Comparison of ENCODE assay signal across 9 mouse cellular contexts in genomic region chr19:5139640-5140039, GRCm38 (mm10). TPM values are rescaled to one million over a fixed set of nuclear protein-coding genes. Genes with fewer than 3 reads are reported as not detected.
DNase-seq lines count a peak whose midpoint lies in the region; ATAC-seq and TF ChIP-seq lines count a peak whose summit lies in the region.
"Had no signal": no experiment of that assay in that cellular context is flagged by ENCODE, and none has a peak within 500 bp of the region (broad histone marks: within the 10 kb centered on the region; RNA-seq: fewer than 3 reads in every experiment).

No protein-coding gene starts in this region.

- TF ChIP-seq POLR2A in CH12.LX (IDR thresholded peaks at IDR 0.05; ENCODE audit: low read depth, low read length), result no peak

- H3K9ac ChIP-seq in CH12.LX (ENCODE audit: insufficient read depth, low read depth), result no peak overlapping the region
- no peak overlapping the region for H3K9ac ChIP-seq in lung, postnatal 0 days (replicated peaks; ENCODE audit: low read depth)
- H3K9ac ChIP-seq: heart, embryonic 15.5 days had no signal

- dilution Hi-C loops in CH12.LX (cut with MboI; ENCODE audit: extremely low pct_ligation_motif_present, extremely low pct_unique_long_range_greater_than_20kb, low sequenced_read_pairs), result no loop called here

- H3K9me3 ChIP-seq in CH12.LX (replicated peaks; ENCODE audit: low read length), result no peaks in the 10 kb centered on the region
- H3K9me3 ChIP-seq in lung, postnatal 0 days (ENCODE audit: low read length), result no peaks in the 10 kb centered on the region
- H3K9me3 ChIP-seq: heart, embryonic 15.5 days had no signal

- H3K36me3 ChIP-seq in CH12.LX (replicated peaks in 1 of 2; ENCODE audit: control insufficient read depth in 1 of 2, insufficient read depth in 1 of 2, low read length in 1 of 2), result peaks cover 49 to 57% of the 10 kb centered on the region in 2 experiments
- H3K36me3 ChIP-seq in lung, postnatal 0 days (ENCODE audit: insufficient read depth, low read length), result peaks cover 19% of the 10 kb centered on the region; the same call in 1 of the 2 replicates

- H3K4me3 ChIP-seq in CH12.LX (replicated peaks in 1 of 3; ENCODE audit: low read depth in 2 of 3, low read length in 2 of 3, poor library complexity in 1 of 3), result no peak overlapping the region
- H3K4me3 ChIP-seq in lung, postnatal 0 days (ENCODE audit: low read depth, low read length), result no peak overlapping the region
- H3K4me3 ChIP-seq: heart, embryonic 15.5 days had no signal

- no peak overlapping the region for H3K4me2 ChIP-seq in CH12.LX (ENCODE audit: insufficient read depth, low read depth, poor library complexity, severe bottlenecking)
- H3K4me2 ChIP-seq in lung, postnatal 0 days (replicated peaks; ENCODE audit: low read depth, low read length), result no peak overlapping the region
- H3K4me2 ChIP-seq: heart, embryonic 15.5 days had no signal

- WGBS in lung, postnatal 0 days, result 2% methylated on average over 2 of the region's 2 CpGs

- no peaks in the 10 kb centered on the region for H3K27me3 ChIP-seq in CH12.LX (replicated peaks)
- no peaks in the 10 kb centered on the region for H3K27me3 ChIP-seq in lung, postnatal 0 days (replicated peaks; ENCODE audit: insufficient read depth, low read length)
- H3K27me3 ChIP-seq: heart, embryonic 15.5 days had no signal

- peak; percentile 64 for DNase-seq in CD4-positive, CD25-positive, alpha-beta regulatory T cell, adult 2 months (ENCODE audit: low read depth, low spot score)
- peak; percentile 47 for DNase-seq in CH12.LX (ENCODE audit: extremely low read depth)
- peak; percentile 82 to 86 for DNase-seq in cerebellum, adult 18-20 months
- DNase-seq in kidney, postnatal 4 days, result peak; percentile 75 to 80
- peak; percentile 87 for DNase-seq in lung, postnatal 0 days (ENCODE audit: low spot score)
- DNase-seq in right cerebral cortex, adult 2 months (ENCODE audit: low spot score in 2 of 2), result peak; percentile 82 to 92

- TF ChIP-seq EP300 in CH12.LX (IDR thresholded peaks at IDR 0.05; ENCODE audit: low read length), result no peak
- no peak for TF ChIP-seq EP300 in lung, postnatal 0 days (IDR thresholded peaks at IDR 0.05)

- ATAC-seq in CD4-positive, CD25-positive, alpha-beta regulatory T cell, adult 4 months, result no peak
- peak; percentile 69 for ATAC-seq in frontal cortex, adult (ENCODE audit: low TSS enrichment)
- ATAC-seq in lung, postnatal 0 days, result peak; percentile 57

- no peaks in the 10 kb centered on the region for H3K4me1 ChIP-seq in CH12.LX (ENCODE audit: control insufficient read depth in 1 of 2, insufficient read depth in 2 of 2)
- H3K4me1 ChIP-seq in lung, postnatal 0 days (ENCODE audit: insufficient read depth, low read depth, low read length), result no peaks in the 10 kb centered on the region
- H3K4me1 ChIP-seq: heart, embryonic 15.5 days had no signal

- no peak overlapping the region for H3K27ac ChIP-seq in CH12.LX (ENCODE audit: insufficient read depth, low read depth)
- no peak overlapping the region for H3K27ac ChIP-seq in lung, postnatal 0 days (ENCODE audit: low read length)
- H3K27ac ChIP-seq: heart, embryonic 15.5 days had no signal

- TF ChIP-seq RAD21 in CH12.LX (IDR thresholded peaks at IDR 0.05; ENCODE audit: low read depth, low read length), result peak; percentile 81

- H3K79me2 ChIP-seq in CH12.LX (replicated peaks; ENCODE audit: control insufficient read depth, extremely low read depth, insufficient read depth, poor library complexity, severe bottlenecking), result no peaks in the 10 kb centered on the region

- peak; percentile 53 to 85 for TF ChIP-seq CTCF in CH12.LX (conservative IDR thresholded peaks at IDR 0.05 in 1 of 2, IDR thresholded peaks at IDR 0.05 in 1 of 2; ENCODE audit: low read depth in 2 of 2, low read length in 2 of 2)
- peak; percentile 75 for TF ChIP-seq CTCF in lung, postnatal 0 days (IDR thresholded peaks at IDR 0.05)

- in situ Hi-C loops in CH12.LX (cut with MboI; ENCODE audit: low pct_ligation_motif_present, low pct_unique_long_range_greater_than_20kb, low sequenced_read_pairs), result loop anchor here (5.0 kb wide), 1 partner anchor 47 kb away; no protein-coding TSS in a partner anchor

TF ChIP-seq in CH12.LX, 34 proteins besides CTCF, POLR2A, EP300 and RAD21:
- peak; percentile 71 for TF ChIP-seq SMC3 (IDR thresholded peaks at IDR 0.05; ENCODE audit: low read depth, low read length)
- no peak for TF ChIP-seq MAX (IDR thresholded peaks at IDR 0.05; ENCODE audit: low read length)
- TF ChIP-seq MEF2A (IDR thresholded peaks at IDR 0.05; ENCODE audit: borderline replicate concordance, low read depth, low read length), result no peak
- no peak for TF ChIP-seq MAZ (IDR thresholded peaks at IDR 0.05; ENCODE audit: low read depth, low read length)
- TF ChIP-seq MYC (IDR thresholded peaks at IDR 0.05; ENCODE audit: low read depth, low read length), result no peak
- TF ChIP-seq IRF4 (IDR thresholded peaks at IDR 0.05; ENCODE audit: low read depth, low read length), result 0 out of 2 replicates have a peak, but pooled peaks have one; percentile 14
- no peak for TF ChIP-seq ZC3H11A (IDR thresholded peaks at IDR 0.05; ENCODE audit: low read depth, low read length)
- no peak for TF ChIP-seq JUND (conservative IDR thresholded peaks at IDR 0.05; ENCODE audit: low read depth, low read length)
- no peak for TF ChIP-seq KAT2A (IDR thresholded peaks at IDR 0.05; ENCODE audit: insufficient replicate concordance, low read length)
- no peak for TF ChIP-seq ZNF384 (IDR thresholded peaks at IDR 0.05; ENCODE audit: low read depth, low read length)

RNA-seq across cellular contexts. Expression of gene Klc2, which starts 21.3 kb away (rescaled TPM):
- polyA plus RNA-seq in CD4-positive, CD25-positive, alpha-beta regulatory T cell, adult 4 months (2017; shearing (Covaris generic)), result 1 to 10 TPM; 4.3 to 5.0 TPM
- total RNA-seq in CH12.LX (2012; rRNA removed) (7.9 and 9.5 TPM in 2 replicates), CH12.LX (2014; rRNA removed) (4.8 and 5.9 TPM in 2 replicates)
- polyA plus RNA-seq in CH12.LX (2012; ENCODE audit: insufficient read length, low read depth), result 9.5 and 12.0 TPM in 2 replicates
- 10.1 and 10.8 TPM in 2 replicates for polyA plus RNA-seq in lung, postnatal 0 days (2015; fragmentation: Nextera tagmentation; extraction: Ambion mirVana)

RNA-seq across cellular contexts. Expression of gene Rab1b, which starts 32.8 kb away (rescaled TPM):
- 100 to 1,000 TPM in 1 of 2 experiments, 10 to 100 TPM in 1; 91.1 to 113 TPM for polyA plus RNA-seq in CD4-positive, CD25-positive, alpha-beta regulatory T cell, adult 4 months (2017; shearing (Covaris generic))
- total RNA-seq in CH12.LX (2012; rRNA removed) (78.4 and 90.6 TPM in 2 replicates), CH12.LX (2014; rRNA removed) (76.3 and 88.3 TPM in 2 replicates)
- polyA plus RNA-seq in CH12.LX (2012; ENCODE audit: insufficient read length, low read depth), result 80.5 and 87.1 TPM in 2 replicates
- 228 and 240 TPM in 2 replicates for polyA plus RNA-seq in lung, postnatal 0 days (2015; fragmentation: Nextera tagmentation; extraction: Ambion mirVana)

RNA-seq across cellular contexts. Expression of gene Cnih2, which starts 41.3 kb away (rescaled TPM):
- under 1 TPM in 1 of 2 experiments, not detected in 1; 0.55 TPM for polyA plus RNA-seq in CD4-positive, CD25-positive, alpha-beta regulatory T cell, adult 4 months (2017; shearing (Covaris generic))
- 0.55 and 0.72 TPM in 2 replicates for total RNA-seq in CH12.LX (2012; rRNA removed)
- 0.23 TPM in 1 of 2 replicates, not detected in the other for total RNA-seq in CH12.LX (2014; rRNA removed)
- polyA plus RNA-seq in CH12.LX (2012; ENCODE audit: insufficient read length, low read depth), result 1.7 and 2.2 TPM in 2 replicates
- 0.70 and 0.89 TPM in 2 replicates for polyA plus RNA-seq in lung, postnatal 0 days (2015; fragmentation: Nextera tagmentation; extraction: Ambion mirVana)

RNA-seq across cellular contexts. Expression of gene Yif1a, which starts 51.3 kb away (rescaled TPM):
- 10 to 100 TPM; 58.1 to 67.8 TPM for polyA plus RNA-seq in CD4-positive, CD25-positive, alpha-beta regulatory T cell, adult 4 months (2017; shearing (Covaris generic))
- total RNA-seq in CH12.LX (2012; rRNA removed), result 62.6 and 65.0 TPM in 2 replicates
- 63.6 and 72.4 TPM in 2 replicates for total RNA-seq in CH12.LX (2014; rRNA removed)
- 33.1 and 39.0 TPM in 2 replicates for polyA plus RNA-seq in CH12.LX (2012; ENCODE audit: insufficient read length, low read depth)
- 93.3 and 105 TPM in 2 replicates for polyA plus RNA-seq in lung, postnatal 0 days (2015; fragmentation: Nextera tagmentation; extraction: Ambion mirVana)

RNA-seq across cellular contexts. Expression of gene Tmem151a, which starts 54.3 kb away (rescaled TPM):
- not detected for polyA plus RNA-seq in CD4-positive, CD25-positive, alpha-beta regulatory T cell, adult 4 months (2017; shearing (Covaris generic))
- total RNA-seq in CH12.LX (2012; rRNA removed) (not detected in 2 replicates), CH12.LX (2014; rRNA removed) (not detected in 2 replicates)
- not detected in 2 replicates for polyA plus RNA-seq in CH12.LX (2012; ENCODE audit: insufficient read length, low read depth)
- polyA plus RNA-seq in lung, postnatal 0 days (2015; fragmentation: Nextera tagmentation; extraction: Ambion mirVana), result 4.1 and 4.5 TPM in 2 replicates
